Mouse (Mus musculus) thymus, adult 18-20 months (tissue): Measurements from ENCODE around the gene Miox.

Experiments
- DNase-seq, 2 experiments: peaks; one replicate each; pipeline ENCODE4 v3.0.0; 2022; ENCODE audit warnings: mixed read lengths in 2 of 2

Miox gene

DNA sequence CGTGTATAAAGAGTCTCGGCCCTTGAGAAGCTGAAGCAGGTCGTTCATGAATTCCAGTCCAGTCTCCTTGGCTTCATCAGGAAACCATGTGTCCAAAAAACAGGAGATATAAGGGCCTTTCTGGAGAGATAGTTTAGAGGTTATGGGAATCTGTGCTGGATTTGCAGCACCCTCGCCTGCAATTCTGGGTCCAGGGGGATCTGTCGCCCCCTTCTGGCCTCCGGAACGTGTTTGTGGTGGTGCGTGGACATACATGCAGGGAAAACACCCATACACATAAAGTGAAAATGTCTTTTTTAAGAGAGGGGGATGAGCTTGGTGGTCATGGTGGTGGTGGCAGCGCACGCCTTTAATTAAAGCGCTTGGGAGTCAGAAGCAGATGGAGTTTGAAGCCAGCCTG, 18.1 kb upstream of the Miox start:
- peak in 1 of 2 experiments; percentile 34 for DNase-seq

GRCm38 (mm10) chr15:89321264-89321663, 12.9 kb upstream of the Miox start:
- DNase-seq = no peak

DNA sequence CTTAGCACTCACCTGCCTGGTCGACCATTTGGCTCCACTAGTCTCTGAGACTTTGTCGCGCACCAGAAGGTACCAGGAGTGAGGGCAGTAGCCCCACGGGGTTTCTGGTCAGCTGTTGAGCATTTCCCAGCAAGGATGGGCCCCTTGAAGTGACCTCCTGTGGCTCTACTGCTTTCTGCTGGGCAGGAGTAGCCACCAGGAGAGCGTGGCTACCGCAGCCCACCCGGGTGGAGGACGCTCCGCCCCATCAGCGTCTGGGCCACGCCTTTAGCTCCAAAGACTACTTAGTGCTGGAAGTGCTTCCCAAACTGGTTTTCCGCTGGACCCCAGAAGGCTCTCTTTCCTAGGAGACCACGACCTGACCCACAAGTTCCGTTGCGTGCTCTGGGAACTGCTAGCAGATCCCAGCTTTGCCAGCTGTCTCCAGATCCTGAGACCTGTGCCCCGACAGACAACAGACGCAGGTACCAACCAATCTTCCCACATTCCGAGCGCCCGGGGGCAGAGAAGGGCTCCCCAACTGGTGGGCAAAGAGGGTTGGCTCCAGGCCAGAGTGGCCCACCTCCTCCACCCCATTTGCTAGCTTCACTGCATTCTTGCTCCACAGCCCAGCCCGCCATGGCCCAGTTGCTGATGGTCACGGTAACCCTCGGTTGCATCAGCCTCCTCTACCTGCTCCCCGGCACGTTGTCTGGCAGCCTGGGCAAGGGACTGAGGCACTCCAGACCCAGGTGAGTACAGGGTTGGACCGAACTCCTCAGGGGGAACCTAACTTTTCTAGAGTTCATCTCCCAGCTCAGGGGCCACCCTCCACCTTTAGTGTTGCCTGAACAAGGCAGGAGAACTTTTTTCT, 11.3 kb upstream of the Miox start, which contains the start of gene Adm2:
Gene Adm2 (plus strand): TSS at position 51 of the 853 bp plus-strand sequence.
- no peak for DNase-seq

DNA sequence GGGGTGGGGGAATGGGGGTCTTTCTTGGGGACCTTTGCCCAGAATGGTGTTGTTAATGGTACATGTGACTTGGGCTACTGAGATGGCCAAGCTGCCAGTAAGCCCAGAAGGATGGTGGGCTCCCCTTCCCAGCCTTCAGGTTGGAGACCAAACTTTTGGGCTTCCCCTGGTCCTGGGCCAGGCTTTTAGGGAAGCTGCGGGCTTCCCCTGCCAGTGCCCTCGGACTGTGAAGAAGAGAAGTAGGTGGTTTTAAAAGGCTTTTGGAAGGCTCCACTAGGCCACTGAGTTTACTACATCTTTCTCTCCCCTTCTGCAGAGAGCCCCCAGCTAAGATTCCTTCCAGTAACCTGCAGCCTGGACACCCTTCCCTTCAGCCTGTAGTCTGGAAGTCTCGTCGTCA, 10.5 kb upstream of the Miox start:
- DNase-seq = no peak

- no peak for DNase-seq
Observed at GRCm38 (mm10) chr15:89326441-89326840, 7.8 kb upstream of the Miox start.

- no peak for DNase-seq
Observed at GRCm38 (mm10) chr15:89334774-89335537, 758 bp downstream of the Miox start.

GRCm38 (mm10) chr15:89336422-89336821, 2.2 kb downstream of the Miox start:
- DNase-seq = no peak

DNA sequence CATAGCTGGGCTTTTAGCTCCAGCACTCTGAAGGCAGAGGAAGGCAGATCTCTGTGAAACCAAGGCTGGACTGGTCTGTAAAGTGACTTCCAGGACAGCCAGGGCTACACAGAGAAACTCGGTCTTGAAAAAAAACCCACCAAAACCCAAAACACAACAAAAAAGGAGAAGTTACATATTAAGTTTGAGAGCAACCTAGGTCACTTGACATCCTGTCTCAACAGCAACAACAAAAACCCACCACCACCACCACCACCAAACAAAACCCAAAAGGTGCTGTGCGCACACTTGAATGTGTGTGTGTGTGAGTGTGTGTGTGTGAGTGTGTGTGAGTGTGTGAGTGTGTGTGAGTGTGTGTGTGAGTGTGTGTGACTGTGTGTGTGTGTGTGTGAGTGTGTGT, 5.5 kb downstream of the Miox start:
- DNase-seq = no peak

- DNase-seq = no peak
Observed at GRCm38 (mm10) chr15:89340136-89340535, 5.9 kb downstream of the Miox start.

- no peak for DNase-seq
Observed at GRCm38 (mm10) chr15:89341678-89342077, 7.5 kb downstream of the Miox start.

DNA sequence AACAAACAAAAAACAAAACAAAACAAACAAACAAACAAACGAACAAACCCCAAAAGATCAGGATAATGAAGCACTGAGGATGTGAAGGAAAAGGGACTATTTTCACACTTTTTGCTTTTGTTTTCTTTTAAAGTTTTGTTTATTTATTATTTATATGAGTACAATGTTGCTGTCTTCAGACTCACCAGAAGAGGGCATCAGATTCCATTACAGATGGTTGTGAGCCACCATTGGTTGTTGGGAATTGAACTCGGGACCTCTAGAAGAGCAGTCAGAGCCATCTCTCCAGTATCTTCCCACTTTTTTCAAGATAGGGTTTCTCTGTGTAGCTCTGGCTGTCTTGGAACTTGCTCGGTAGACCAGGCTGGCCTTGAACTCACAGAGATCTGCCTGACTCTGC, 9.1 kb downstream of the Miox start:
- no peak for DNase-seq

- no peak for DNase-seq
Observed at GRCm38 (mm10) chr15:89350447-89350846, 16.2 kb downstream of the Miox start.

DNA sequence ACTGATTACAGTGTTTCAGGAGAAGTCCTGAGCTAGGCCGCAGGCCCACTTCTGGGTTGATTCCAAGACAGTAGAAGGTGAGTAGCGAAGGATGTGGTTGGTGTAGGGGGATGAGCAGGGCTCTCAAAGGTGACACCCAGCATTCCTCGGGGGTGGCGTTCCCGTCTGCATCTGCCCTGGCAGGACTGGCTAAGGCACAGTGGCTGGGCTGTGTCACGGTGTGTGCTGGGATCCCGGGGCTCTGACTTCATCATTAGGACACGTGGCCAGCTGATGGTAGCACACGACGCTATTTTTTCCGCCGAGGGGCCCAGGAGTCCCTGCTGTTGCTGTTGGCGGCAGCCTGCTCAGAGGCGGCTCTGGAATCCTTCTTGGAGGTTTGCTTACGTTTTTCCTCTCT, 17.1 kb downstream of the Miox start:
- DNase-seq = no peak

DNA sequence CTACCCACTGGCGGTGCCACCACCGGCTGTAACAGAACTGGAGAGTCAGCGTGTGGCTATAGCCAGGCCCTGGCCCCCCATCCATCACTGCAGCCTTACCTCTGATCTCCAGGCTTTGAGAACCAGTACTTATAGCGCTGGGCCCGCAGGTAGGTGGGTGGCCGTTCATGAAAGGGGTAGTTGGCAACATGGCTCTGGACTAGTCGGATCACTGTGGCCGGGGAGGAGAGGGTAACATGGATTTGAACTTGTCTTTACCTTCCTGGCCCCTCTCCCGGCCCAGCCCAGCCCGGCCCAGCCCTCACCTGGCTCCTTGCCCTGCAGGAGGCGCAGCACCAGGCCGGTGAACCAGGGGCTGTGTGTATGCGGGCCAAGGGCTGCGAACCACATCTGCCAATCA, 17.9 kb downstream of the Miox start:
- DNase-seq = no peak

- no peak for DNase-seq
Observed at GRCm38 (mm10) chr15:89352795-89353194, 18.6 kb downstream of the Miox start.

DNA sequence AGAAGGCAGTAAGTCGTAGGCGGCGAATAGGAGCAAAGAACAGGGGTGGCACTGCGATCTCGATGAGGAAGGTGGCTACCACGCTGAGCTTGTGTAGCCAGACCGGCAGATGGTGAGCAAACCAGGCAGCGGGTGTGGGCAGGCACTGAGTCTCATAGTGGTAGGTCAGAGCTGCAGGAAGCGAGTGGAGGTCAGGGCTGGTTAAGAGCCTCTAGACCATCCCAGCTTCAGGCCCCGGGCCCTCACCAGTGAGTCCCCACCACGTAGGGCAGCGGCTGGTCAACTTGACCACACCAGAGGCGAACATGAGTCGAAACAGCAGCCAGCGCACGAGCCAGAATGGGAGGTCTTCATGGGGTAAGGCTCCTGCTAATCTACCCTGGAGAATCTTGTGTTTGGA, 19.6 kb downstream of the Miox start:
- DNase-seq = no peak

DNA sequence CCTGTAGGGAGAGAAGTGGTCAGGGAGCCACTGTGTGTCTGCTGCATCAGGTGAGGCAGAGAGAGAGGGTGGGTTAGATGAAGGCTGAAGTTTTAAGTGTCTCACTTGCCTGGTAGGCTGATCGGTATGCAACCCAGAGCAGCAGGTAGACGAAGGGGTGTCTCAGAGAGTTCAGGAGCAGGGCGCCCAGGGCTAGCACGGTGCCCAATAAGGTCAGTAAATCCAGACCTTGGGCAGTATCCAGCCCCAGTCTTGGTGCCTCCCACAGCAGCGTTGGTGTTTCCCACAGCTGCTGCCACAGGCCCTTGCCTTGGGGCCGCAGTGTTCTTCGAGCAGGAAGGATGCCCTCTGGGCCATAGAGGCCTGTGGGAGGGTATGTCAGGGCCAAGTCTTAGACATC, 20.3 kb downstream of the Miox start:
- no peak for DNase-seq

GRCm38 (mm10) chr15:89355241-89356187, 21.3 kb downstream of the Miox start, which contains the start of the genes Lmf2 and Ncaph2:
TSS of gene Lmf2 (minus strand) at chr15:89355659.
TSS of gene Ncaph2 (plus strand) at chr15:89355719.
- DNase-seq = peak; percentile 89 to 90

GRCm38 (mm10) chr15:89356372-89356771, 22.2 kb downstream of the Miox start:
- peak; percentile 48 to 75 for DNase-seq

DNA sequence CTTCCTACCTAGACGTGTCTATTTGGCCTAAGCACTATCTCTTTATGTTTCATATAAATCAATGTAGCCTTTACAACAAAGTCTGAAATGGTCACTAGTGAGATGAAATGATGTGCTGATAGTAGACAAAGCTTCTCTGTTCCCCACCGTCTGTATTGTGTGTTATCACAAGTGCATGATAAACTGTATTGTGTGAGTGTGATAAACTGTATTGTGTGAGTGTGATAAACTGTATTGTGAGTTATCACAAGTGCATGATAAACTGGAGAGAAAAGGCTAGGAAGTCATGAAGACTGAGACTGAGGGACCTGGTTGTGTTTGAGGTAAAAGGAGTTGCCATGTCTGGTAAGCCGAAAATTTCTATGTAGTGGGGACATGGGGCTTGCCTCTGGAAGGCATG, 24.6 kb downstream of the Miox start:
- DNase-seq = no peak

GRCm38 (mm10) chr15:89363051-89363450, 28.9 kb downstream of the Miox start:
- DNase-seq = no peak

DNA sequence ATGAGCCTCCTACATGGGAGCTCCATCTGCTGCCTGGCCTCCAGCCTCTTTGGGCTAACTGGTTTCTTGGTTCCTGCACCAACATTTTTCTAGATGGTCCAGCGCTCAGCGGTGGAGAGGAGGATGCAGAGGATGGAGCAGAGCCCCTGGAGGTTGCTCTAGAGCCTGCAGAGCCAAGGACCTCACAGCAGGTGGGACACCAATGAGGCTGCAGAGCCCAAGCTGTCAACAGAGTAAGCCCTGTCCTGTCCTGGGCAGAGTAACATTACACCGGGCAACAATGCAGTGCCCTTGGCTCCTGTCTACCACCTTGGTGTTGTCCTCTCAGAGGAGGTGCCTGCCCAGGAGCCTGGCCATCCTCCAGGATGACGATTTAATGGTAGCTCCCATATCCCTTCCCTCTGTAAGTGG, 30.9 kb downstream of the Miox start:
- DNase-seq = no peak

GRCm38 (mm10) chr15:89372068-89372467, 37.9 kb downstream of the Miox start:
- no peak for DNase-seq
